Comparison of ENCODE assay signal across 19 mouse cellular contexts in the genomic region with DNA sequence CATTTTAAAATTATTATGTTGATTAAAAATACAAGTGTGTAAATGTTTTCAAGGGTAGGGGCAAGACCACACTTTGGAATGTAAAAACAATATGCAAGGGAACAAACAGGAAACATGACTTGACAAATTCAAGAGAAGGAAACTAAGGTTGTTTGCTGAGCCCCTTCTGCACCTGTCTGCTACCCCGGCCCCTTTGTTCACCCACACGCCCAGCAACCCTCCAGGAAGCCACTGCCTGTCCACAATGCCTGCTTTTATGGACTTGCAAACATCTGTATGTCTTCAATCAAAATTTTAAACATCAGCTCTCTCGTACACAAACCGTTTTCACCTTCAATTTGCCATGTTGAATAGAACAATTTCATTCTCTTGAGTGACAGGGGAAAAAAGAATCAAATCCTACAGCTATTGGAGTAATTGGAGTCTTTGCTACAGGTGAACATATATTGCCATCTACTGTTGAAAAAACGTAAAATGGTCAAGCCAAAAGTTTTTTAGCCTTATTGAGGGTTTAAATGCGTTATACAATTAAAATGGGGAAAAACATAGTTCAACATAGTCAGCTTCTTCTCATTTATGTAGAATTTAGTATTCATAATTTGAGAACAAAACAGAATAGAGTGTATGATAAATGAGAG. TPM values are rescaled to one million over a fixed set of nuclear protein-coding genes. Genes with fewer than 3 reads are reported as not detected.
DNase-seq lines count a peak whose midpoint lies in the region; ATAC-seq and TF ChIP-seq lines count a peak whose summit lies in the region.
"Had no signal": no experiment of that assay in that cellular context is flagged by ENCODE, and none has a peak within 500 bp of the region (broad histone marks: within the 10 kb centered on the region; RNA-seq: fewer than 3 reads in every experiment).

No protein-coding gene starts in this region.

- no peak overlapping the region for H3K4me2 ChIP-seq in forebrain, postnatal 0 days (ENCODE audit: low read depth)
- no peak overlapping the region for H3K4me2 ChIP-seq in forebrain, embryonic 16.5 days (ENCODE audit: low read length)
- H3K4me2 ChIP-seq in stomach, postnatal 0 days (replicated peaks; ENCODE audit: low read depth): no peak overlapping the region
- H3K4me2 ChIP-seq: heart, embryonic 11.5 days; hindbrain, embryonic 12.5 days; limb, embryonic 13.5 days had no signal

- DNase-seq in forebrain, postnatal 0 days: peak; percentile 24
- DNase-seq in left cerebral cortex, adult 2 months (ENCODE audit: extremely low spot score in 1 of 2, low spot score in 2 of 2): no peak
- DNase-seq in left cerebral cortex, postnatal 25 days (ENCODE audit: low spot score in 2 of 2): no peak
- peak; percentile 24 for DNase-seq in thymus, postnatal 4 days
- DNase-seq in thymus, postnatal 25 days: no peak
- no peak for DNase-seq in stomach, postnatal 0 days (ENCODE audit: low spot score)
- DNase-seq in layer of hippocampus, adult 11-12 months (ENCODE audit: low spot score): no peak
- DNase-seq: adrenal gland, postnatal 10 days; cerebellum, postnatal 36 days; kidney, postnatal 10 days; layer of hippocampus, postnatal 36 days; lung, postnatal 14 days; thymus, adult 18-20 months had no signal

- H3K36me3 ChIP-seq in forebrain, postnatal 0 days (ENCODE audit: insufficient read depth): no peaks in the 10 kb centered on the region
- H3K36me3 ChIP-seq in forebrain, embryonic 16.5 days (ENCODE audit: control insufficient read depth, insufficient read depth): no peaks in the 10 kb centered on the region
- no peaks in the 10 kb centered on the region for H3K36me3 ChIP-seq in stomach, postnatal 0 days (ENCODE audit: control insufficient read depth, insufficient read depth, low read length)
- H3K36me3 ChIP-seq: hindbrain, embryonic 12.5 days; limb, embryonic 13.5 days had no signal

- H3K9ac ChIP-seq in forebrain, postnatal 0 days: no peak overlapping the region
- no peak overlapping the region for H3K9ac ChIP-seq in forebrain, embryonic 16.5 days (replicated peaks; ENCODE audit: low read depth, low read length)
- no peak overlapping the region for H3K9ac ChIP-seq in stomach, postnatal 0 days (ENCODE audit: low read length)
- H3K9ac ChIP-seq: hindbrain, embryonic 12.5 days; limb, embryonic 13.5 days had no signal

- no peak for TF ChIP-seq EP300 in stomach, postnatal 0 days (optimal IDR thresholded peaks at IDR 0.05)

- intact Hi-C loops in left cerebral cortex, adult 2 months (cut with DNase I): loop anchor here (2.0 to 5.0 kb wide), 2 partner anchors 748 to 828 kb away; no protein-coding TSS in a partner anchor
- intact Hi-C loops in left cerebral cortex, postnatal 25 days (cut with DNase I): loop anchor here (2.0 to 10.0 kb wide), 3 partner anchors 748 to 1526 kb away; no protein-coding TSS in a partner anchor

- no peak overlapping the region for H3K27ac ChIP-seq in forebrain, postnatal 0 days (ENCODE audit: low read depth, low read length)
- H3K27ac ChIP-seq in forebrain, embryonic 16.5 days (ENCODE audit: low read length): no peak overlapping the region
- H3K27ac ChIP-seq in left cerebral cortex, adult 2 months: no peak overlapping the region
- no peak overlapping the region for H3K27ac ChIP-seq in stomach, postnatal 0 days (replicated peaks)
- H3K27ac ChIP-seq: hindbrain, embryonic 12.5 days; limb, embryonic 13.5 days had no signal

- no peak overlapping the region for H3K4me3 ChIP-seq in forebrain, postnatal 0 days (ENCODE audit: low read depth, low read length)
- no peak overlapping the region for H3K4me3 ChIP-seq in forebrain, embryonic 16.5 days (replicated peaks; ENCODE audit: low read length)
- no peak overlapping the region for H3K4me3 ChIP-seq in left cerebral cortex, adult 2 months
- no peak overlapping the region for H3K4me3 ChIP-seq in stomach, postnatal 0 days (ENCODE audit: low read depth, low read length)
- H3K4me3 ChIP-seq: hindbrain, embryonic 12.5 days; limb, embryonic 13.5 days had no signal

- peak; percentile 63 for TF ChIP-seq CTCF in forebrain, postnatal 0 days (IDR thresholded peaks at IDR 0.05; ENCODE audit: low read depth)
- TF ChIP-seq CTCF in left cerebral cortex, adult 2 months (IDR thresholded peaks at IDR 0.05): peak; percentile 60
- peak; percentile 78 for TF ChIP-seq CTCF in stomach, postnatal 0 days (IDR thresholded peaks at IDR 0.05; ENCODE audit: low read depth)

- no peaks in the 10 kb centered on the region for H3K27me3 ChIP-seq in forebrain, postnatal 0 days (ENCODE audit: insufficient read depth, low read length)
- no peaks in the 10 kb centered on the region for H3K27me3 ChIP-seq in forebrain, embryonic 16.5 days (replicated peaks; ENCODE audit: control insufficient read depth, insufficient read depth, low read length)
- H3K27me3 ChIP-seq in stomach, postnatal 0 days (ENCODE audit: control insufficient read depth, insufficient read depth, low read length): no peaks in the 10 kb centered on the region
- H3K27me3 ChIP-seq: hindbrain, embryonic 12.5 days; limb, embryonic 13.5 days had no signal

- WGBS in forebrain, postnatal 0 days: 39% methylated on average over 6 of the region's 6 CpGs
- WGBS in forebrain, embryonic 16.5 days: 42% methylated on average over 6 of the region's 6 CpGs
- 37% methylated on average over 6 of the region's 6 CpGs for WGBS in stomach, postnatal 0 days

- no peak for ATAC-seq in forebrain, postnatal 0 days
- ATAC-seq in forebrain, embryonic 16.5 days: no peak
- no peak for ATAC-seq in stomach, postnatal 0 days (ENCODE audit: low FRiP score, low TSS enrichment)
- ATAC-seq: midbrain, embryonic 16.5 days had no signal

- no peaks in the 10 kb centered on the region for H3K4me1 ChIP-seq in forebrain, postnatal 0 days (ENCODE audit: insufficient read depth)
- no peaks in the 10 kb centered on the region for H3K4me1 ChIP-seq in forebrain, embryonic 16.5 days (replicated peaks; ENCODE audit: control insufficient read depth, insufficient read depth, low read length)
- H3K4me1 ChIP-seq in stomach, postnatal 0 days (replicated peaks; ENCODE audit: control insufficient read depth, insufficient read depth): no peaks in the 10 kb centered on the region
- H3K4me1 ChIP-seq: hindbrain, embryonic 12.5 days; limb, embryonic 13.5 days had no signal

- H3K9me3 ChIP-seq in forebrain, postnatal 0 days (ENCODE audit: low read length): no peaks in the 10 kb centered on the region
- no peaks in the 10 kb centered on the region for H3K9me3 ChIP-seq in forebrain, embryonic 16.5 days (ENCODE audit: control insufficient read depth, low read length)
- no peaks in the 10 kb centered on the region for H3K9me3 ChIP-seq in stomach, postnatal 0 days (ENCODE audit: control insufficient read depth, low read length)
- H3K9me3 ChIP-seq: hindbrain, embryonic 12.5 days; limb, embryonic 13.5 days had no signal

RNA-seq across cellular contexts. Expression of gene Mecom, which starts 13.0 kb away (rescaled TPM):
- 3.2 and 3.9 TPM in 2 replicates for total RNA-seq in forebrain, postnatal 0 days (2014; rRNA removed)
- 1.9 TPM in 2 replicates for polyA plus RNA-seq in forebrain, postnatal 0 days (2015; fragmentation: Nextera tagmentation; extraction: Ambion mirVana)
- 2.1 and 2.8 TPM in 2 replicates for polyA plus RNA-seq in forebrain, embryonic 16.5 days (2015; fragmentation: Nextera tagmentation; extraction: Ambion mirVana)
- total RNA-seq in left cerebral cortex, adult 2 months (2021): 1 to 10 TPM; 2.1 to 4.1 TPM
- 1 to 10 TPM; 3.0 to 3.2 TPM for total RNA-seq in left cerebral cortex, postnatal 25 days (2021)
- 25.7 and 27.9 TPM in 2 replicates for polyA plus RNA-seq in stomach, postnatal 0 days (2015; fragmentation: Nextera tagmentation; extraction: Ambion mirVana)

RNA-seq across cellular contexts. Expression of gene Actrt3, which starts 38.9 kb away (rescaled TPM):
- 0.14 and 0.54 TPM in 2 replicates for total RNA-seq in forebrain, postnatal 0 days (2014; rRNA removed)
- 0.54 and 0.58 TPM in 2 replicates for polyA plus RNA-seq in forebrain, postnatal 0 days (2015; fragmentation: Nextera tagmentation; extraction: Ambion mirVana)
- 0.20 and 0.38 TPM in 2 replicates for polyA plus RNA-seq in forebrain, embryonic 16.5 days (2015; fragmentation: Nextera tagmentation; extraction: Ambion mirVana)
- total RNA-seq in left cerebral cortex, adult 2 months (2021): 1 to 10 TPM; 1.0 to 1.3 TPM
- total RNA-seq in left cerebral cortex, postnatal 25 days (2021): under 1 TPM; 0.78 to 0.82 TPM
- not detected in 2 replicates for polyA plus RNA-seq in stomach, postnatal 0 days (2015; fragmentation: Nextera tagmentation; extraction: Ambion mirVana)
- total RNA-seq: adrenal gland, postnatal 10 days; gastrocnemius, adult 18-20 months had no signal
- polyA plus RNA-seq: heart, embryonic 11.5 days; hindbrain, embryonic 12.5 days had no signal

RNA-seq across cellular contexts. Expression of gene Mynn, which starts 41.1 kb away (rescaled TPM):
- total RNA-seq in forebrain, postnatal 0 days (2014; rRNA removed): 28.0 and 31.0 TPM in 2 replicates
- polyA plus RNA-seq in forebrain, postnatal 0 days (2015; fragmentation: Nextera tagmentation; extraction: Ambion mirVana): 17.2 and 21.1 TPM in 2 replicates
- 39.9 and 41.8 TPM in 2 replicates for polyA plus RNA-seq in forebrain, embryonic 16.5 days (2015; fragmentation: Nextera tagmentation; extraction: Ambion mirVana)
- total RNA-seq in left cerebral cortex, adult 2 months (2021): 10 to 100 TPM; 15.2 to 16.6 TPM
- 10 to 100 TPM; 14.7 to 18.8 TPM for total RNA-seq in left cerebral cortex, postnatal 25 days (2021)
- polyA plus RNA-seq in stomach, postnatal 0 days (2015; fragmentation: Nextera tagmentation; extraction: Ambion mirVana): 11.2 and 12.0 TPM in 2 replicates

Comparison
In these comparisons a context has a peak if more than half of its experiments do, and no peak if none do; other contexts are left out.
1. DNase-seq: peak in forebrain, postnatal 0 days (single experiment) and thymus, postnatal 4 days (single experiment); none in left cerebral cortex, adult 2 months (0 of 2), left cerebral cortex, postnatal 25 days (0 of 2), thymus, postnatal 25 days (single experiment), stomach, postnatal 0 days (single experiment) and layer of hippocampus, adult 11-12 months (single experiment).
2. Peak in every context shown above with its lines, with median percentiles within 50 percentile points of each other: CTCF ChIP-seq.